8 mouse cellular contexts compared by ENCODE assay signal in genomic region chr3:51553497-51553875, GRCm38 (mm10). TPM values are rescaled to one million over a fixed set of nuclear protein-coding genes. Genes with fewer than 3 reads are reported as not detected.
A peak's percentile ranks its signal among the peaks of the same experiment; 100 is the strongest.
DNase-seq lines count a peak whose midpoint lies in the region; ATAC-seq and TF ChIP-seq lines count a peak whose summit lies in the region.
"Had no signal": no experiment of that assay in that cellular context is flagged by ENCODE, and none has a peak within 500 bp of the region (broad histone marks: within the 10 kb centered on the region; RNA-seq: fewer than 3 reads in every experiment).

No protein-coding gene starts in this region.

- H3K9ac ChIP-seq in intestine, postnatal 0 days (ENCODE audit: low read depth, low read length), result no peak overlapping the region
- H3K9ac ChIP-seq in lung, embryonic 15.5 days, result no peak overlapping the region
- H3K9ac ChIP-seq in stomach, embryonic 16.5 days (ENCODE audit: low read length), result no peak overlapping the region
- H3K9ac ChIP-seq: limb, embryonic 13.5 days had no signal

- H3K9me3 ChIP-seq in intestine, postnatal 0 days (ENCODE audit: control insufficient read depth), result no peaks in the 10 kb centered on the region
- no peaks in the 10 kb centered on the region for H3K9me3 ChIP-seq in lung, embryonic 15.5 days
- H3K9me3 ChIP-seq in stomach, embryonic 16.5 days (replicated peaks; ENCODE audit: control insufficient read depth, low read length), result no peaks in the 10 kb centered on the region
- H3K9me3 ChIP-seq: limb, embryonic 13.5 days had no signal

- peaks cover 2% of the 10 kb centered on the region; the same call in 1 of the 2 replicates for H3K36me3 ChIP-seq in spleen, adult 2 months (ENCODE audit: control insufficient read depth, insufficient read depth, low read length)
- 0 out of 2 replicates have a peak, but pooled peaks cover 10% of the 10 kb centered on the region for H3K36me3 ChIP-seq in intestine, postnatal 0 days (ENCODE audit: control insufficient read depth, insufficient read depth)
- H3K36me3 ChIP-seq in lung, embryonic 15.5 days, result peaks cover 11% of the 10 kb centered on the region
- no peaks in the 10 kb centered on the region for H3K36me3 ChIP-seq in stomach, embryonic 16.5 days (ENCODE audit: control insufficient read depth, insufficient read depth, low read length)

- 18% methylated on average over 8 of the region's 8 CpGs for WGBS in spleen, adult 2 months
- 52% methylated on average over 8 of the region's 8 CpGs for WGBS in intestine, postnatal 0 days
- WGBS in lung, embryonic 15.5 days, result 40% methylated on average over 8 of the region's 8 CpGs
- WGBS in stomach, embryonic 16.5 days, result 47% methylated on average over 8 of the region's 8 CpGs

- H3K27ac ChIP-seq in spleen, adult 2 months (ENCODE audit: insufficient read depth, low read length), result peak overlapping the region; percentile 86
- no peak overlapping the region for H3K27ac ChIP-seq in intestine, postnatal 0 days (ENCODE audit: low read depth, low read length)
- peak overlapping the region; percentile 10; the same call in 1 of the 2 replicates for H3K27ac ChIP-seq in lung, embryonic 15.5 days
- H3K27ac ChIP-seq in stomach, embryonic 16.5 days (ENCODE audit: low read length), result peak overlapping the region; percentile 21; the same call in 1 of the 2 replicates

- no peaks in the 10 kb centered on the region for H3K27me3 ChIP-seq in spleen, adult 2 months (ENCODE audit: control insufficient read depth, insufficient read depth, low read length)
- H3K27me3 ChIP-seq in intestine, postnatal 0 days (replicated peaks; ENCODE audit: control insufficient read depth, insufficient read depth, low read length), result no peaks in the 10 kb centered on the region
- H3K27me3 ChIP-seq in lung, embryonic 15.5 days, result no peaks in the 10 kb centered on the region
- no peaks in the 10 kb centered on the region for H3K27me3 ChIP-seq in stomach, embryonic 16.5 days (ENCODE audit: control insufficient read depth, insufficient read depth, low read length)
- H3K27me3 ChIP-seq: limb, embryonic 13.5 days had no signal

- peak overlapping the region; percentile 60 for H3K4me2 ChIP-seq in intestine, postnatal 0 days (replicated peaks; ENCODE audit: low read depth)
- H3K4me2 ChIP-seq in lung, embryonic 15.5 days, result 0 out of 2 replicates have a peak overlapping the region, but pooled peaks have one; percentile 31
- peak overlapping the region; percentile 22; the same call in 1 of the 2 replicates for H3K4me2 ChIP-seq in stomach, embryonic 16.5 days (ENCODE audit: low read depth, low read length)

- TF ChIP-seq CTCF in spleen, adult 2 months (IDR thresholded peaks at IDR 0.05; ENCODE audit: extremely low read depth, insufficient read depth, insufficient read length, insufficient replicate concordance), result no peak
- no peak for TF ChIP-seq CTCF in intestine, postnatal 0 days (IDR thresholded peaks at IDR 0.05; ENCODE audit: low read depth)

- no peak for ATAC-seq in intestine, postnatal 0 days
- peak; percentile 73 for ATAC-seq in lung, embryonic 15.5 days (ENCODE audit: borderline replicate concordance, extremely low read depth, low FRiP score, low TSS enrichment)
- no peak; the same call in 1 of the 2 replicates for ATAC-seq in stomach, embryonic 16.5 days (ENCODE audit: insufficient read depth, low FRiP score)

- TF ChIP-seq POLR2A in spleen, adult 2 months (IDR thresholded peaks at IDR 0.05; ENCODE audit: low read depth, low read length), result no peak

- peak overlapping the region; percentile 31 for H3K4me3 ChIP-seq in spleen, adult 2 months (ENCODE audit: extremely low read depth, insufficient read depth, insufficient read length)
- H3K4me3 ChIP-seq in intestine, postnatal 0 days (ENCODE audit: low read depth, low read length), result no peak overlapping the region
- H3K4me3 ChIP-seq in lung, embryonic 15.5 days, result no peak overlapping the region
- H3K4me3 ChIP-seq in stomach, embryonic 16.5 days (replicated peaks; ENCODE audit: low read length), result no peak overlapping the region
- H3K4me3 ChIP-seq: limb, embryonic 13.5 days had no signal

- DNase-seq in spleen, adult 2 months (ENCODE audit: low read depth in 1 of 2, low spot score in 2 of 2), result no peak
- DNase-seq in spleen, postnatal 36 days (ENCODE audit: low spot score in 2 of 2), result no peak
- peak; percentile 85 for DNase-seq in cerebellum, adult 11-12 months
- peak; percentile 79 for DNase-seq in gastrocnemius, postnatal 10 days

- H3K4me1 ChIP-seq in spleen, adult 2 months (ENCODE audit: control insufficient read depth, insufficient read depth, insufficient read length), result peaks cover 17% of the 10 kb centered on the region; the same call in 1 of the 2 replicates
- peaks cover 3% of the 10 kb centered on the region; the same call in 1 of the 2 replicates for H3K4me1 ChIP-seq in intestine, postnatal 0 days (replicated peaks; ENCODE audit: control insufficient read depth, insufficient read depth, low read length)
- peaks cover 21% of the 10 kb centered on the region for H3K4me1 ChIP-seq in lung, embryonic 15.5 days
- H3K4me1 ChIP-seq in stomach, embryonic 16.5 days (ENCODE audit: control insufficient read depth, insufficient read depth, low read length), result peaks cover 22% of the 10 kb centered on the region

RNA-seq across cellular contexts. Expression of gene Setd7, which starts 7.2 kb away (rescaled TPM):
- polyA plus RNA-seq in spleen, adult 2 months (2012; rRNA removed), result 11.2 and 11.4 TPM in 2 replicates
- 100 to 1,000 TPM; 102 to 121 TPM for total RNA-seq in gastrocnemius, postnatal 10 days (2021)
- 1.6 and 1.9 TPM in 2 replicates for polyA plus RNA-seq in intestine, postnatal 0 days (2015; fragmentation: Nextera tagmentation; extraction: Ambion mirVana)
- polyA plus RNA-seq in lung, embryonic 15.5 days (2015; fragmentation: Nextera tagmentation; extraction: Ambion mirVana), result 3.2 and 4.2 TPM in 2 replicates
- polyA plus RNA-seq in stomach, embryonic 16.5 days (2015; fragmentation: Nextera tagmentation; extraction: Ambion mirVana), result 2.8 and 4.8 TPM in 2 replicates

Comparison
In these comparisons a context has a peak if more than half of its experiments do, and no peak if none do; other contexts are left out.
1. DNase-seq: peak in cerebellum, adult 11-12 months (single experiment) and gastrocnemius, postnatal 10 days (single experiment); none in spleen, adult 2 months (0 of 2) and spleen, postnatal 36 days (0 of 2).
2. Peak in every context shown above with its lines, with median percentiles within 50 percentile points of each other: H3K4me2 ChIP-seq.